Mouse (Mus musculus) Patski (cell line): ENCODE data around the gene Zfp383. TPM values are rescaled to one million over a fixed set of nuclear protein-coding genes. Genes with fewer than 3 reads are reported as not detected.
"Not testable (repeated sequence)": the region's sequence is repeated elsewhere in the genome, so short reads cannot be mapped to it uniquely, and the experiment has no call there.

Experiments used
- ATAC-seq: fragments of 100-300 bp; one replicate; pipeline ENCODE4 v1.8.0; 2021
- CTCF ChIA-PET: fragments of 350-600 bp; sonication (Branson Sonifier 250); formaldehyde crosslinking; loops from one replicate; lab custom pipeline; 2022; ENCODE audit warnings: inconsistent platforms; lab: Charles Lee
- POLR2A ChIA-PET: fragments of 350-600 bp; sonication (Branson Sonifier 250); formaldehyde crosslinking; loops from one replicate; lab custom pipeline; 2022; ENCODE audit warnings: antibody characterized with exemption, inconsistent platforms; lab: Charles Lee
- DNase-seq: peaks from one replicate; pipeline ENCODE4 v3.0.0-alpha.2; 2011; ENCODE audit warnings: low read depth, low spot score
- H3K27me3 ChIP-seq: fragments of 371-371 bp; one replicate; pipeline ENCODE4 v1.5.1; 2021
- CTCF ChIP-seq: fragments of 100-300 bp; IDR thresholded peaks from one replicate; pipeline ENCODE4 v1.5.1; 2021
- in situ Hi-C: fragments of 300-500 bp; cut with MboI; formaldehyde crosslinking; loops from 3 replicates; pipeline ENCODE4 v1.11.1; 2018; ENCODE audit warnings: low pct_unique_long_range_greater_than_20kb, mixed read lengths
- polyA plus RNA-seq: library from polyadenylated mRNA; unstranded; gene quantifications from one replicate; pipeline ENCODE4 v1.2.3, GENCODE M21; 2021

The Zfp383 gene
- polyA plus RNA-seq, 1 experiment from 2014 or later: 9.3 TPM

- TF ChIP-seq CTCF: peak; percentile 18
- ATAC-seq (no peak), DNase-seq (no peak)
- ChIA-PET CTCF (no interaction called here), POLR2A (no interaction called here)
- in situ Hi-C loops: no loop called here
- H3K27me3 ChIP-seq: no peaks in the 10 kb centered on the region
These were observed 51.0 kb downstream of the Zfp383 start for GRCm38 (mm10) chr7:29959004-29959403.

DNA sequence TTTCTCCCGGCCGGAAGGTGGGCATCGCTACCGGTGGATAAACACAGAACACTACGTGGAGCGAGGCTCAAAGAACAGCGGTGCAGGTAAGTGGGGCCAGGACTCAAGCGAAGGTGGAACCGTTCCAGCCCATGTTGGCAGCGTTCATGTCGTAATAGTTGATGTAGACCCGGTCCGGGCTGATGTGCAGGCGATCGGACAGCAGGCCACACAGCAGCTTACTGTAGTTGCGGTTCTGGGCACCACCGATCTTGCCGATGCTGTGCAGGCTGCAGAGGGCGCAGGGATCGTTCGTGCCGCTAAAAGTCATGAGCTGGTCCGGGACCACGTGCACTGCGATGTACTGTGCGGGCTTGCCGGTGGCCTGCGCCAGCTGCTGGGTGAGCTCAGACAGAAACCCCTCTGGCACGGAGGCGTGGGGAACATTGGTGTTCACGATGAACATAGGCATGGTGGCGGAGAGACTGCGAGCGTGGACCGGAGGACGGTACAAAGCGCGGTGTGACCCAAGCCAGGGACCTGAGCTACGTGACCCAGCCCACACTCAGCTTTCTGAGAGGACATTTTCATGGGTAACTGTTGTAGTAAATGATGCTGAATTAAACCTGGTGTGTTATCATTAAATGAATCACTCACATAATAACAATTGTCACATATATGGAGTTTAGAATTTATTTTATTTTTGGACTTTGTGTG lies 57.2 kb downstream of the Zfp383 start:
- ATAC-seq, DNase-seq, CTCF ChIA-PET, in situ Hi-C loops, POLR2A ChIA-PET, H3K27me3 ChIP-seq: not testable (repeated sequence)

Other genes with a start within 250 kb of the Zfp383 start
- gene Catsperg2, start 181.2 kb upstream of the Zfp383 start, polyA plus RNA-seq: 0.04 TPM
- gene Zfp84, start 139.7 kb upstream of the Zfp383 start, polyA plus RNA-seq: 11.7 TPM
- gene Zfp30, start 124.2 kb upstream of the Zfp383 start, polyA plus RNA-seq: 11.8 TPM
- 12.8 TPM for gene Zfp790, start 92.1 kb upstream of the Zfp383 start, polyA plus RNA-seq
- gene Zfp940, start 54.6 kb upstream of the Zfp383 start, polyA plus RNA-seq: 6.1 TPM
- 5.3 TPM for gene Zfp420, start 48.2 kb upstream of the Zfp383 start, polyA plus RNA-seq
- gene Zfp27, start 1.7 kb upstream of the Zfp383 start, polyA plus RNA-seq: 11.3 TPM
- 12.1 TPM for gene Zfp74, start 45.9 kb downstream of the Zfp383 start, polyA plus RNA-seq
- 12.0 TPM for gene Zfp568, start 75.7 kb downstream of the Zfp383 start, polyA plus RNA-seq
- gene Zfp14, start 143.2 kb downstream of the Zfp383 start, polyA plus RNA-seq: 3.4 TPM
- 13.7 TPM for gene Zfp82, start 164.7 kb downstream of the Zfp383 start, polyA plus RNA-seq
- 1.1 TPM for gene Gm26920, start 182.2 kb downstream of the Zfp383 start, polyA plus RNA-seq
- 5.3 TPM for gene Zfp566, start 182.3 kb downstream of the Zfp383 start, polyA plus RNA-seq
- gene Zfp260, start 186.6 kb downstream of the Zfp383 start, polyA plus RNA-seq: 55.7 TPM
- gene Zfp382, start 213.7 kb downstream of the Zfp383 start, polyA plus RNA-seq: 8.7 TPM